Mouse (Mus musculus) embryonic facial prominence, embryonic 14.5 days (tissue): ENCODE results near the gene Olfr573-ps1. TPM values are rescaled to one million over a fixed set of nuclear protein-coding genes. Genes with fewer than 3 reads are reported as not detected.

Source experiments
- ATAC-seq: fragments of 200-750 bp; cut with Nextera tagmentation; 2 replicates; pipeline ENCODE4 v1.8.0; 2017; ENCODE audit warnings: low read depth, moderate number of reproducible peaks, moderate TSS enrichment
- DNase-seq: peaks from one replicate; pipeline ENCODE4 v3.0.0-alpha.2; 2015; ENCODE audit warnings: low spot score
- H3K27ac ChIP-seq: fragments of 300-500 bp; sonication (generic); replicated peaks from 2 replicates; pipeline ENCODE4 v1.5.1; 2014; ENCODE audit warnings: low read depth, mild to moderate bottlenecking, low read length, moderate library complexity
- H3K27me3 ChIP-seq: fragments of 300-500 bp; sonication (generic); replicated peaks from 2 replicates; pipeline ENCODE4 v1.6.1; 2014; ENCODE audit warnings: low read length; ENCODE audit not compliant: control insufficient read depth, insufficient read depth
- H3K36me3 ChIP-seq: fragments of 300-500 bp; sonication (generic); 2 replicates; pipeline ENCODE4 v1.6.1; 2014; ENCODE audit warnings: low read length, mixed read lengths; ENCODE audit not compliant: control insufficient read depth, insufficient read depth
- H3K4me1 ChIP-seq: fragments of 300-500 bp; sonication (generic); 2 replicates; pipeline ENCODE4 v1.6.1; 2014; ENCODE audit warnings: antibody characterized with exemption, low read length; ENCODE audit not compliant: control insufficient read depth, insufficient read depth
- H3K4me2 ChIP-seq: fragments of 300-500 bp; sonication (generic); 2 replicates; pipeline ENCODE4 v1.6.1; 2014; ENCODE audit warnings: low read depth, mild to moderate bottlenecking, low read length, moderate library complexity, mixed read lengths
- H3K4me3 ChIP-seq: fragments of 300-500 bp; sonication (generic); 2 replicates; pipeline ENCODE4 v1.5.1; 2014; ENCODE audit warnings: low read depth, mild to moderate bottlenecking, low read length
- H3K9ac ChIP-seq: fragments of 300-500 bp; sonication (generic); 2 replicates; pipeline ENCODE4 v1.6.1; 2014; ENCODE audit warnings: low read depth, mild to moderate bottlenecking, low read length, moderate library complexity, mixed read lengths
- H3K9me3 ChIP-seq: fragments of 300-500 bp; sonication (generic); 2 replicates; pipeline ENCODE4 v1.6.1; 2016; ENCODE audit warnings: low read length; ENCODE audit not compliant: control insufficient read depth
- WGBS: fragments of 180-500 bp; shearing (Covaris S2); extraction: QIAGEN DNeasy Blood & Tissue Kit; methylation state at CpG from one replicate; pipeline ENCODE4 v1.1.7; 2014; 5-methylcytosine and 5-hydroxymethylcytosine counted together
- polyA plus RNA-seq: library from polyadenylated mRNA; unstranded; fragments of >200 nt; fragmentation: Nextera tagmentation; extraction: Ambion mirVana; gene quantifications from 2 replicates; pipeline ENCODE4 v1.2.1, GENCODE M21; 2014

Gene Olfr573-ps1
- polyA plus RNA-seq, 1 experiment from 2014 or later: not detected

DNA sequence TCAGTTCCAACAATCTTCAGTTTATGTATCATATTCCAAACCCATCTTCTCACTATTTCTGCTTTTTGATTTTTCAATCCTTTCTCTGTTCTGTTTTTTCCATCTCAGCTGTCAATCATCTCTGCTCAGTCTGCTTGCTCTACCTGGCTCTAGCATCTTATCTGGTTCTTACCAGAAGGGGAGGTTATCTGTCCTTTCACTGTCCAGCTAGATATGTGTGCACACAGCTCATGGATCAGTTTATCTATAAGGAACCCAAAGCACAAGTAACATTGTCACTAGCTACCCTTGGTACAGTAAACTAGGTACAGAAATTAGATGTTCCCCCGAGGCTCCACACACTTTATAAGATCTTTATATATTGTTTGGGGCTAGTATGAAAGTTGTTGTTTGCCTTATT, 1.0 kb upstream of the Olfr573-ps1 start:
- Histone ChIP-seq H3K36me3 (no peaks in the 10 kb centered on the region), H3K4me1 (no peaks in the 10 kb centered on the region), H3K9me3 (no peaks in the 10 kb centered on the region), H3K4me3 (no peak overlapping the region), H3K27me3 (no peaks in the 10 kb centered on the region), H3K27ac (no peak overlapping the region), H3K9ac (no peak overlapping the region), H3K4me2 (no peak overlapping the region)
- ATAC-seq (no peak), DNase-seq (no peak)
- 88% methylated on average over 1 of the region's 1 CpGs for WGBS

- no peaks in the 10 kb centered on the region for H3K27me3 ChIP-seq
- DNase-seq: no peak
- ATAC-seq: no peak
- H3K4me3 ChIP-seq: no peak overlapping the region
- WGBS: 71% methylated on average over 3 of the region's 3 CpGs
- H3K27ac ChIP-seq: no peak overlapping the region
- H3K4me2 ChIP-seq: no peak overlapping the region
- no peaks in the 10 kb centered on the region for H3K4me1 ChIP-seq
- no peaks in the 10 kb centered on the region for H3K36me3 ChIP-seq
- H3K9me3 ChIP-seq: no peaks in the 10 kb centered on the region
- no peak overlapping the region for H3K9ac ChIP-seq
Measured at GRCm38 (mm10) chr7:102927105-102927504, 15.3 kb downstream of the Olfr573-ps1 start.

- WGBS: 47% methylated on average over 1 of the region's 1 CpGs
- ATAC-seq (no peak), DNase-seq (no peak)
- no peak within 1 kb of the TSS for H3K27ac ChIP-seq
- H3K4me1 ChIP-seq: no peaks in the 10 kb centered on the region
- no peaks in the 10 kb centered on the region for H3K9me3 ChIP-seq
- H3K4me2 ChIP-seq: no peak within 1 kb of the TSS
- H3K36me3 ChIP-seq: no peaks in the 10 kb centered on the region
- no peaks in the 10 kb centered on the region for H3K27me3 ChIP-seq
- no peak within 1 kb of the TSS for H3K9ac ChIP-seq
- H3K4me3 ChIP-seq: no peak within 1 kb of the TSS
Measured at GRCm38 (mm10) chr7:102924109-102924508, 18.3 kb downstream of the Olfr573-ps1 start, which contains the start of gene Olfr572. TSS of gene Olfr572 (plus strand) at chr7:102924409.

DNA sequence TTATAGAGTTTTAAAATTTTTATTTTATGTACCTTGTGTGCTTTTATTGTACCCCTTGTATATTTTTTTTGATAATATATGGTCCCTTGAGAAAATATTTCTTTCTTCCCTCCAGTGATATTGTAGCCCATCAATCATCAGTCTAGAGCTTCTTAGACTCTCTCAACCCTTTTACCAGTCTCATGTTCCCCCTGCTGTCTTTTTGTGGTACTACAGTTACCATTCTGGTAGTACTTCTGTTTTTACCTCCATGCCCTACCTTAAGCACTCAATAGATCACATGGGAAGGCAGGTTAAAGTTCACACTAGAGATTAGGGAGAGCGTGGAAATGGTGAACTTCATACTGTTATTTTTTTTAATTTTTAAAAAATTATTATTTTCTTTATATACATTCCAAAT, 22.7 kb downstream of the Olfr573-ps1 start:
- ATAC-seq: no peak
- 21% methylated on average over 1 of the region's 1 CpGs for WGBS
- H3K4me3 ChIP-seq: no peak overlapping the region
- no peaks in the 10 kb centered on the region for H3K9me3 ChIP-seq
- peak; percentile 65 for DNase-seq
- no peak overlapping the region for H3K9ac ChIP-seq
- H3K4me1 ChIP-seq: no peaks in the 10 kb centered on the region
- H3K4me2 ChIP-seq: no peak overlapping the region
- no peaks in the 10 kb centered on the region for H3K27me3 ChIP-seq
- H3K36me3 ChIP-seq: no peaks in the 10 kb centered on the region
- H3K27ac ChIP-seq: no peak overlapping the region

DNA sequence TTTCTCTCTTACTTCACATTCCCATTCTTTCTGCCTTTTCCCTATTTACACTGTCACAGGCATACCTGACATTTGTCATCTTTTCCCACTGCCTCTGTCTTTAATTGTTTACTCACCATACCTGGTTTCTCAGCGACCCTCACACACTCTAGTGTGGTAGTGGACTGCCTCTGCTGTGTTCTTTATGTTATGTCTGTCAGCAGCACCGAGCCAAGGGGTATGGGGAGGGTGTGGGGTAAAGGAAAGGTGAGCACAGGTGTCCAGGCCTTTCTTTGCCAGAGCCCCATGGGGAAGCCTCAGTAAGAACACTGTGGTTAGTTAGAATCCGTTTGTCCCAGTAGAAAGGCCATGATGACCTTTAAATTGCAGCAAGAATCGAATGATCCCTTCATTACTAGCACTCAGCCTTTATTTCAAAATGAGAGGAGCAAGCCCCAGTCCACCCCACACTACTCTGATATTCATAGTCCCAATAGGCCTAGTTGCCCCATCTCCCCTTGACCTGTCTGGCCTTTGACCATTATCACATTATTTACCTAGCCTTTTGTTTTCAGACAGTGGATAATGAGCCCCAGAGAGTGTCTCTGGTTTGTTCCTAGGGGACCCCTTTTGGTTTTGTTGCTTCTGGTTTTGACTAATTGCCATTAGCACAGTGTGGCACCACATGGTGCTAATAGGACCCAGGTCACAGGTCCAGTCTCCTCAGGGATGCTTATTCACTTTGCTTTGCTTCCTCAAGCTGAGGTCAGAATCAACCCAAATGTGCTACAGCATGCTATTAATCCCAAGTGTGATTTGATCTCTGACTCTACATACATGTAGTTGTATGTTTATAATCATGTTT, 25.1 kb downstream of the Olfr573-ps1 start, which contains the start of gene Olfr571:
Olfr571 (minus strand) TSS at position 505 of the 844 bp plus-strand sequence.
- Histone ChIP-seq H3K9ac (no peak within 1 kb of the TSS), H3K36me3 (no peaks in the 10 kb centered on the region), H3K4me2 (no peak within 1 kb of the TSS), H3K27ac (no peak within 1 kb of the TSS), H3K4me3 (no peak within 1 kb of the TSS), H3K9me3 (no peaks in the 10 kb centered on the region), H3K27me3 (no peaks in the 10 kb centered on the region), H3K4me1 (no peaks in the 10 kb centered on the region)
- DNase-seq (no peak), ATAC-seq (no peak)
- 58% methylated on average over 4 of the region's 4 CpGs for WGBS

GRCm38 (mm10) chr7:102916405-102916804, 26.0 kb downstream of the Olfr573-ps1 start:
- no peak overlapping the region for H3K27ac ChIP-seq
- H3K9ac ChIP-seq: no peak overlapping the region
- no peaks in the 10 kb centered on the region for H3K27me3 ChIP-seq
- H3K4me2 ChIP-seq: no peak overlapping the region
- 54% methylated on average over 5 of the region's 5 CpGs for WGBS
- no peak overlapping the region for H3K4me3 ChIP-seq
- H3K4me1 ChIP-seq: no peaks in the 10 kb centered on the region
- DNase-seq (no peak), ATAC-seq (no peak)
- H3K36me3 ChIP-seq: no peaks in the 10 kb centered on the region
- H3K9me3 ChIP-seq: no peaks in the 10 kb centered on the region

DNA sequence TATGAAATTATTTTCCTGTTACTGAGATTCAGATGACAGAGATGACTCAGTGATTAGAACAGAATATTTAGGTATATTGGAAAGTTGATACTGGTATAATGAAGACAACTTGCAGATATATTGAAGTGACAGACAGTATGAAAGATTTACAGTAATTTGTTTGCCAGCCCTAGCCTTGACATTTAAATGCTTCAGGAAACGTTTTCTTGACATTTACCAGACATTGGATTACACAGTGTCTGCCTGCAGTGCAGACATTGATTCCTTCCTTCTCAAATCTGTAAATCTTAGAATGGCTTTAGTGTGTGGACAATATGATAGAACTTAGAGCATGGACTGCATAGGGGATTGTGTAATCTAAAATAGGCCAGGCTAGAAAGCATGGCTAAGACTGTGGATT, 27.1 kb downstream of the Olfr573-ps1 start:
- no peak overlapping the region for H3K9ac ChIP-seq
- no peak for DNase-seq
- no peak overlapping the region for H3K4me2 ChIP-seq
- WGBS: 29% methylated on average over 1 of the region's 1 CpGs
- no peaks in the 10 kb centered on the region for H3K27me3 ChIP-seq
- no peak overlapping the region for H3K27ac ChIP-seq
- no peak overlapping the region for H3K4me3 ChIP-seq
- ATAC-seq: no peak
- no peaks in the 10 kb centered on the region for H3K4me1 ChIP-seq
- no peaks in the 10 kb centered on the region for H3K36me3 ChIP-seq
- H3K9me3 ChIP-seq: no peaks in the 10 kb centered on the region
